Mouse (Mus musculus) neural tube, embryonic 14.5 days (tissue): ENCODE results near the gene Abcc8. TPM values are rescaled to one million over a fixed set of nuclear protein-coding genes. Genes with fewer than 3 reads are reported as not detected.

Experiments used
- ATAC-seq: fragments of 200-750 bp; cut with Nextera tagmentation; 2 replicates; pipeline ENCODE4 v1.8.0; 2017; ENCODE audit warnings: low read depth, mild to moderate bottlenecking, moderate TSS enrichment, moderate library complexity
- H3K27ac ChIP-seq: fragments of 300-500 bp; sonication (generic); 2 replicates; pipeline ENCODE4 v1.5.1; 2014; ENCODE audit warnings: low read depth, mild to moderate bottlenecking, control low read depth, low read length, moderate library complexity, mixed read lengths
- H3K27me3 ChIP-seq: fragments of 300-500 bp; sonication (generic); 2 replicates; pipeline ENCODE4 v1.6.1; 2014; ENCODE audit warnings: low read length; ENCODE audit not compliant: control insufficient read depth, insufficient read depth
- H3K36me3 ChIP-seq: fragments of 300-500 bp; sonication (generic); 2 replicates; pipeline ENCODE4 v1.6.1; 2014; ENCODE audit warnings: low read length, mixed read lengths; ENCODE audit not compliant: control insufficient read depth, insufficient read depth
- H3K4me1 ChIP-seq: fragments of 300-500 bp; sonication (generic); 2 replicates; pipeline ENCODE4 v1.6.1; 2014; ENCODE audit warnings: low read length; ENCODE audit not compliant: control insufficient read depth, insufficient read depth
- H3K4me2 ChIP-seq: fragments of 300-500 bp; sonication (generic); 2 replicates; pipeline ENCODE4 v1.6.1; 2014; ENCODE audit warnings: mild to moderate bottlenecking, low read depth, low read length, control low read depth
- H3K4me3 ChIP-seq: fragments of 300-500 bp; sonication (generic); 2 replicates; pipeline ENCODE4 v1.5.1; 2014; ENCODE audit warnings: low read depth, low read length, control low read depth, mixed read lengths
- H3K9ac ChIP-seq: fragments of 300-500 bp; sonication (generic); replicated peaks from 2 replicates; pipeline ENCODE4 v1.6.1; 2014; ENCODE audit warnings: low read depth, mild to moderate bottlenecking, control low read depth, low read length, mixed read lengths
- H3K9me3 ChIP-seq: fragments of 300-500 bp; sonication (generic); 2 replicates; pipeline ENCODE4 v1.6.1; 2016; ENCODE audit warnings: low read length; ENCODE audit not compliant: control insufficient read depth
- WGBS: fragments of 180-500 bp; shearing (Covaris S2); extraction: QIAGEN DNeasy Blood & Tissue Kit; methylation state at CpG from one replicate; pipeline ENCODE4 v1.1.7; 2014; 5-methylcytosine and 5-hydroxymethylcytosine counted together
- polyA plus RNA-seq: library from polyadenylated mRNA; unstranded; fragments of >200 nt; fragmentation: Nextera tagmentation; extraction: Ambion mirVana; gene quantifications from 2 replicates; pipeline ENCODE4 v1.2.1, GENCODE M21; 2014

The Abcc8 gene
- polyA plus RNA-seq, 1 experiment from 2014 or later: 15.7 TPM

GRCm38 (mm10) chr7:46128196-46128595 is 51.6 kb downstream of the Abcc8 start:
- no peaks in the 10 kb centered on the region for H3K9me3 ChIP-seq
- H3K4me3 ChIP-seq: no peak overlapping the region
- no peak overlapping the region for H3K9ac ChIP-seq
- peak; percentile 73; the same call in 1 of the 2 replicates for ATAC-seq
- no peak overlapping the region for H3K27ac ChIP-seq
- H3K27me3 ChIP-seq: no peaks in the 10 kb centered on the region
- 0 out of 2 replicates have a peak, but pooled peaks cover 5% of the 10 kb centered on the region for H3K4me1 ChIP-seq
- H3K36me3 ChIP-seq: no peaks in the 10 kb centered on the region
- 24% methylated on average over 7 of the region's 7 CpGs for WGBS
- no peak overlapping the region for H3K4me2 ChIP-seq

GRCm38 (mm10) chr7:46125340-46125739 is 54.5 kb downstream of the Abcc8 start:
- no peak for ATAC-seq
- no peak overlapping the region for H3K4me3 ChIP-seq
- no peaks in the 10 kb centered on the region for H3K9me3 ChIP-seq
- no peak overlapping the region for H3K9ac ChIP-seq
- WGBS: 90% methylated on average over 11 of the region's 11 CpGs
- no peaks in the 10 kb centered on the region for H3K36me3 ChIP-seq
- H3K4me1 ChIP-seq: no peaks in the 10 kb centered on the region
- H3K27ac ChIP-seq: no peak overlapping the region
- no peak overlapping the region for H3K4me2 ChIP-seq
- H3K27me3 ChIP-seq: no peaks in the 10 kb centered on the region

GRCm38 (mm10) chr7:46124460-46124859 is 55.4 kb downstream of the Abcc8 start:
- H3K4me3 ChIP-seq: no peak overlapping the region
- H3K4me1 ChIP-seq: no peaks in the 10 kb centered on the region
- no peaks in the 10 kb centered on the region for H3K9me3 ChIP-seq
- H3K4me2 ChIP-seq: no peak overlapping the region
- no peaks in the 10 kb centered on the region for H3K36me3 ChIP-seq
- no peak overlapping the region for H3K27ac ChIP-seq
- no peak for ATAC-seq
- 76% methylated on average over 6 of the region's 6 CpGs for WGBS
- no peak overlapping the region for H3K9ac ChIP-seq
- H3K27me3 ChIP-seq: no peaks in the 10 kb centered on the region

- 57% methylated on average over 4 of the region's 4 CpGs for WGBS
- Histone ChIP-seq H3K4me2 (no peak overlapping the region), H3K9ac (no peak overlapping the region), H3K4me3 (no peak overlapping the region), H3K27ac (no peak overlapping the region), H3K27me3 (no peaks in the 10 kb centered on the region), H3K9me3 (no peaks in the 10 kb centered on the region), H3K4me1 (no peaks in the 10 kb centered on the region), H3K36me3 (no peaks in the 10 kb centered on the region)
- peak; percentile 38; the same call in 1 of the 2 replicates for ATAC-seq
Measured at GRCm38 (mm10) chr7:46122964-46123363, 56.9 kb downstream of the Abcc8 start.

- H3K4me3 ChIP-seq: no peak overlapping the region
- H3K4me1 ChIP-seq: peaks cover 15% of the 10 kb centered on the region
- no peaks in the 10 kb centered on the region for H3K36me3 ChIP-seq
- ATAC-seq: no peak
- no peaks in the 10 kb centered on the region for H3K27me3 ChIP-seq
- no peak overlapping the region for H3K9ac ChIP-seq
- no peak overlapping the region for H3K27ac ChIP-seq
- H3K9me3 ChIP-seq: no peaks in the 10 kb centered on the region
- WGBS: 96% methylated on average over 16 of the region's 16 CpGs
- no peak overlapping the region for H3K4me2 ChIP-seq
Measured at GRCm38 (mm10) chr7:46117035-46117434, 62.8 kb downstream of the Abcc8 start.

- Histone ChIP-seq H3K36me3 (no peaks in the 10 kb centered on the region), H3K4me2 (no peak overlapping the region), H3K27me3 (no peaks in the 10 kb centered on the region), H3K27ac (no peak overlapping the region), H3K4me1 (peaks cover 15% of the 10 kb centered on the region), H3K9me3 (no peaks in the 10 kb centered on the region), H3K9ac (no peak overlapping the region), H3K4me3 (no peak overlapping the region)
- no peak for ATAC-seq
- 84% methylated on average over 10 of the region's 10 CpGs for WGBS
Measured at GRCm38 (mm10) chr7:46116118-46116581, 63.7 kb downstream of the Abcc8 start.

GRCm38 (mm10) chr7:46113435-46113834 is 66.4 kb downstream of the Abcc8 start:
- H3K27ac ChIP-seq: peak overlapping the region; percentile 36
- no peak overlapping the region for H3K9ac ChIP-seq
- H3K27me3 ChIP-seq: no peaks in the 10 kb centered on the region
- H3K4me1 ChIP-seq: peaks cover 15% of the 10 kb centered on the region
- 47% methylated on average over 3 of the region's 3 CpGs for WGBS
- no peaks in the 10 kb centered on the region for H3K9me3 ChIP-seq
- H3K4me3 ChIP-seq: no peak overlapping the region
- H3K36me3 ChIP-seq: no peaks in the 10 kb centered on the region
- peak; percentile 36; the same call in 1 of the 2 replicates for ATAC-seq
- H3K4me2 ChIP-seq: no peak overlapping the region

GRCm38 (mm10) chr7:46111938-46112337 is 67.9 kb downstream of the Abcc8 start:
- Histone ChIP-seq H3K9me3 (no peaks in the 10 kb centered on the region), H3K27ac (no peak overlapping the region), H3K4me3 (no peak overlapping the region), H3K27me3 (no peaks in the 10 kb centered on the region), H3K9ac (no peak overlapping the region), H3K36me3 (no peaks in the 10 kb centered on the region), H3K4me2 (no peak overlapping the region), H3K4me1 (peaks cover 15% of the 10 kb centered on the region)
- ATAC-seq: no peak
- 71% methylated on average over 6 of the region's 6 CpGs for WGBS

- Histone ChIP-seq H3K27me3 (no peaks in the 10 kb centered on the region), H3K4me2 (no peak overlapping the region), H3K9me3 (no peaks in the 10 kb centered on the region), H3K4me3 (no peak overlapping the region), H3K4me1 (peaks cover 15% of the 10 kb centered on the region), H3K9ac (no peak overlapping the region), H3K36me3 (no peaks in the 10 kb centered on the region), H3K27ac (no peak overlapping the region)
- 77% methylated on average over 15 of the region's 15 CpGs for WGBS
- ATAC-seq: no peak
Measured at GRCm38 (mm10) chr7:46111212-46111817, 68.5 kb downstream of the Abcc8 start.
